Mouse (Mus musculus) forebrain, embryonic 14.5 days (tissue): ENCODE measurements around the gene Dcaf4. TPM values are rescaled to one million over a fixed set of nuclear protein-coding genes. Genes with fewer than 3 reads are reported as not detected.

ENCODE experiments used
- polyA plus RNA-seq: library from polyadenylated mRNA; unstranded; fragments of >200 nt; fragmentation: Nextera tagmentation; extraction: Ambion mirVana; gene quantifications from 2 replicates; pipeline ENCODE4 v1.2.1, GENCODE M21; 2014

The Dcaf4 gene
- polyA plus RNA-seq, 1 experiment from 2014 or later, result 41.9 TPM

Other genes with a start within 250 kb of the Dcaf4 start
- 7.8 and 9.6 TPM in 2 replicates for gene Dpf3, start 32.8 kb upstream of the Dcaf4 start, polyA plus RNA-seq
- gene Zfyve1, start 76.8 kb downstream of the Dcaf4 start, polyA plus RNA-seq, result 22.7 and 27.7 TPM in 2 replicates
- gene Rbm25, start 110.8 kb downstream of the Dcaf4 start, polyA plus RNA-seq, result 164 and 176 TPM in 2 replicates
- 73.4 and 79.5 TPM in 2 replicates for gene Psen1, start 167.7 kb downstream of the Dcaf4 start, polyA plus RNA-seq
- 0.09 and 0.11 TPM in 2 replicates for gene Papln, start 243.2 kb downstream of the Dcaf4 start, polyA plus RNA-seq